Mouse (Mus musculus): ENCODE measurements around the gene Hsd3b7. TPM values are rescaled to one million over a fixed set of nuclear protein-coding genes. Genes with fewer than 3 reads are reported as not detected.
A peak's percentile ranks its signal among the peaks of the same experiment; 100 is the strongest.
"Not testable (repeated sequence)": the region's sequence is repeated elsewhere in the genome, so short reads cannot be mapped to it uniquely, and the experiment has no call there.

Gene Hsd3b7
- polyA plus RNA-seq, 1 experiment from 2014 or later, result 28.3 TPM

DNA sequence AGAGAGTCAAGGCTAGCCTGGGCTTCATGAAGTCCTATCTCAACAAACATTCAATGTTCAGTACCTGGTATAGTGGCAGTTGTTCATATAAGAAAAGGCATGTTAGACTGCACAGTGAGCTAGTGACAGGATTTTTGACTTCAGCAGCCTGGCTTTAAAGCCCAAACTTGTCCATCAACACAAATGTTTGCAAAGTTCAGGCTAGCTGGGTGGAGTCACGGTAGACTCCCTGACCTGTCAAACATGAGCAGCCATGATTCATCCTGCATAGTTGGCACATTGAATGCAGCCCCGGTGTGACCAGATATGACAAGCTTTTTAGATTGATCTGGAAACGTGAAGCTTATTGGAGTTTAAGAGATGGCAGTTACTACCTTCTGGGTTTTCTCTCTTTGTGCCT is 28.3 kb upstream of the Hsd3b7 start:
- 67% methylated on average over 3 of the region's 3 CpGs for WGBS

DNA sequence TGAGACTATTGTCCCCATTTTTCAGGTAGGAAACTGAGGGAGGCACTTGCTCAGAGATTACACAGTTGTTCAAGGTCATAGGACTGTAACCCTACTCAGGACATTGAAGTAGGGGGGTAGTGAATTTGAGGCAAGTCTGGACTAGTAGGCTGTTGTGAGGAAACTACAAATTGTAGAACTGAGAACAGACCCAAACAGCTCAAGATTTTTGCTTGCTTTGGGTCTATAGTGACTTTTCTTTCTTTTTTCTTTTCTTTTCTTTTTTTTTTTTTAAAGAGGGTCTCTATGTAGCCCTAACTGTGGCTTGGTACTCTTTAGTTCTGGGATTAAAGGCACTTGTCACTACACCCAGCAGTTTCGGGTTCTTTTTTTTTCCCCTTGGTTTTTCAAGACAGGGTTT is 27.8 kb upstream of the Hsd3b7 start:
- ATAC-seq (replicated peaks; ENCODE audit: low FRiP score, low read depth), result no peak
- 0 out of 2 replicates have a peak, but pooled peaks cover 5% of the 10 kb centered on the region for H3K36me3 ChIP-seq (ENCODE audit: insufficient read depth, low read length)
- 82% methylated on average over 1 of the region's 1 CpGs for WGBS
- TF ChIP-seq CTCF (IDR thresholded peaks at IDR 0.05; ENCODE audit: low read depth), result no peak
- no peak for DNase-seq (ENCODE audit: low spot score)
- H3K27ac ChIP-seq, result no peak overlapping the region
- no peaks in the 10 kb centered on the region for H3K9me3 ChIP-seq (replicated peaks; ENCODE audit: low read length)
- H3K9ac ChIP-seq (ENCODE audit: low read depth, low read length), result no peak overlapping the region
- peaks cover 6% of the 10 kb centered on the region; the same call in 1 of the 2 replicates for H3K4me1 ChIP-seq (replicated peaks; ENCODE audit: insufficient read depth, low read length)
- H3K4me3 ChIP-seq (replicated peaks; ENCODE audit: low read depth, low read length), result no peak overlapping the region
- H3K27me3 ChIP-seq (ENCODE audit: insufficient read depth, low read length), result no peaks in the 10 kb centered on the region
- H3K4me2 ChIP-seq (ENCODE audit: low read length), result no peak overlapping the region

More for the DNA sequence above, 28.3 kb upstream of the Hsd3b7 start:
- H3K9me3 ChIP-seq (replicated peaks; ENCODE audit: low read length), result no peaks in the 10 kb centered on the region
- no peak for TF ChIP-seq CTCF (IDR thresholded peaks at IDR 0.05; ENCODE audit: low read depth)
- ATAC-seq (replicated peaks; ENCODE audit: low FRiP score, low read depth), result no peak
- H3K4me1 ChIP-seq (replicated peaks; ENCODE audit: insufficient read depth, low read length), result peaks cover 6% of the 10 kb centered on the region; the same call in 1 of the 2 replicates
- H3K9ac ChIP-seq (ENCODE audit: low read depth, low read length), result no peak overlapping the region
- no peak overlapping the region for H3K27ac ChIP-seq
- H3K36me3 ChIP-seq (ENCODE audit: insufficient read depth, low read length), result 0 out of 2 replicates have a peak, but pooled peaks cover 5% of the 10 kb centered on the region
- no peak overlapping the region for H3K4me3 ChIP-seq (replicated peaks; ENCODE audit: low read depth, low read length)
- DNase-seq (ENCODE audit: low spot score), result no peak
- H3K27me3 ChIP-seq (ENCODE audit: insufficient read depth, low read length), result no peaks in the 10 kb centered on the region
- no peak overlapping the region for H3K4me2 ChIP-seq (ENCODE audit: low read length)

DNA sequence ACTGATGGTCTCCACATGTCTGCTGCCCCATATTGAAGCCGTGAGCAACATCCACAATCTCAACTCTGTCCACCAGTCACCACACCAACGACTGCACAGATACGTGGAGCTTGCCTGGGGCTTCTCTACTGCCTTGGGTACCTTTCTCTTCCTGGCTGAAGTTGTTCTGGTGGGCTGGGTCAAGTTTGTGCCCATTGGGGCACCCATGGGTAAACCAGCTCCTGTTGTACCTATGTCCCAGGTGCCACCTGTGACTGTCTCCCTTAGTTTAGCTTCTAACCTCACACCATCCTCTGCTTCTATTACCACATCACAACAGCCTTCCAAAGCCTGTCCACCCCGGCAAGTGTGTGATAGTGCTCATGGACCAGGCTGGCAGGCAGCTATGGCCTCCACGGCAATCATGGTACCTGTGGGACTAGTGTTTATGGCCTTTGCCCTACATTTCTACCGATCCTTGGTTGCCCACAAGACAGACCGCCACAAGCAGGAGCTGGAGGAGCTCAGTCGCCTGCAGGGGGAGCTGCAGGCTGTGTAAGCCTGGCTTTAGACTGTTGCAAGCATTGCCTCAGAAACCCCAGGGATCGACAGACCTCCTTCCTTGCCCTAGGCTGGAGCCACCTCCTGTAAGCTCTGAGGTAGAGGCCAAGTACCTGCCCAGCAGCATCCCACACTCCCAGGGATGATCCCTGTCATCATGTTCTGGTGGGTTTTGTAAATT is 26.6 kb upstream of the Hsd3b7 start:
- Histone ChIP-seq H3K27ac (no peak overlapping the region), H3K4me1 (replicated peaks; ENCODE audit: insufficient read depth, low read length) (peaks cover 11% of the 10 kb centered on the region), H3K9ac (ENCODE audit: low read depth, low read length) (no peak overlapping the region), H3K27me3 (ENCODE audit: insufficient read depth, low read length) (no peaks in the 10 kb centered on the region), H3K4me3 (replicated peaks; ENCODE audit: low read depth, low read length) (no peak overlapping the region), H3K9me3 (replicated peaks; ENCODE audit: low read length) (no peaks in the 10 kb centered on the region), H3K4me2 (ENCODE audit: low read length) (no peak overlapping the region), H3K36me3 (ENCODE audit: insufficient read depth, low read length) (no peaks in the 10 kb centered on the region)
- DNase-seq (ENCODE audit: low spot score), result peak; percentile 85
- WGBS, result 38% methylated on average over 9 of the region's 9 CpGs
- peak; percentile 89 for TF ChIP-seq CTCF (IDR thresholded peaks at IDR 0.05; ENCODE audit: low read depth)
- no peak for ATAC-seq (replicated peaks; ENCODE audit: low FRiP score, low read depth)

DNA sequence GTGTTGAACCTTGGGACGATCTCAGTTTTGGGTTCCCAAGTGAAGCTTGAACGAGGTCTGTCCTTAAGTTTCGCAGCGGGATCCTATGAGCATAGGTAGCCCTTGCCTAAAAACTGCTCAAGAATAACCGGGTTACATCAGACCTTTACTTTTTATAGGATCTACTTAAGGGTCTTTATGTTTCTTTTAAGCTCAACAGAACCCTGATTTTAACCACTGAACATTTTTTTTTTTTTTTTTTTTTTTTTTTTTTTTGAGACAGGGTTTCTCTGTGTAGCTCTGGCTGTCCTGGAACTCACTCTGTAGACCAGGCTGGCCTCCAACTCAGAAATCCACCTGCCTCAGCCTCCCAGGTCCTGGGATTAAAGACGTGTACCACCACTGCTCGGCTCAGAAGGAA is 24.6 kb upstream of the Hsd3b7 start:
- Histone ChIP-seq H3K36me3 (ENCODE audit: insufficient read depth, low read length) (peaks cover 15% of the 10 kb centered on the region), H3K9ac (ENCODE audit: low read depth, low read length) (peak overlapping the region; percentile 94; the same call in 1 of the 2 replicates), H3K27ac (peak overlapping the region; percentile 98; the same call in 1 of the 2 replicates), H3K4me3 (replicated peaks; ENCODE audit: low read depth, low read length) (peak overlapping the region; percentile 90), H3K4me2 (ENCODE audit: low read length) (peak overlapping the region; percentile 84)
- not testable (repeated sequence) for H3K27me3 ChIP-seq (ENCODE audit: insufficient read depth, low read length); DNase-seq (ENCODE audit: low spot score); H3K4me1 ChIP-seq (replicated peaks; ENCODE audit: insufficient read depth, low read length); H3K9me3 ChIP-seq (replicated peaks; ENCODE audit: low read length); ATAC-seq (replicated peaks; ENCODE audit: low FRiP score, low read depth)
- WGBS, result 67% methylated on average over 7 of the region's 7 CpGs

DNA sequence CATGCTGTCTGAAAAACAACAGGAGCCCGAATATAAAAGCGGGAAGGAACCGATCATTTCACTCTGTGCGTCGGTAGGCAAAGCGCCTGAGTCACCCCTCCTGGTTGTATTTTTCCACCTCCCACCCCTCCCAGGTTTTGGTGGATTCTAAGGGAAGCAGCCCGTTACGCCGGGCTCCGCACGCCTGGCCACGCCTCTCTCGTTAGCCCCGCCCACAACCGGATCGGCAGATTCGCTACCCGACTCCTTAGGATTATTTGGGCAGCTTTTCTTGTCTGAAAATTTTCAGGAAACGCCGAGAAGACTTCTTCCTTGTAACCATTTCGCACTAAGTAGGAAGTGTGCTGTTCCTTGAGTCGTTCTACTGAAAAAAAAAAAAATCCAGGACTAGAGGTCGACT is 24.0 kb upstream of the Hsd3b7 start, which contains the start of gene Setd1a:
Gene Setd1a (plus strand): TSS at position 245 of the 400 bp plus-strand sequence.
- Histone ChIP-seq H3K27ac (peak within 1 kb of the TSS; percentile 98), H3K4me2 (ENCODE audit: low read length) (peak within 1 kb of the TSS; percentile 84), H3K9me3 (replicated peaks; ENCODE audit: low read length) (no peaks in the 10 kb centered on the region), H3K4me3 (replicated peaks; ENCODE audit: low read depth, low read length) (peak within 1 kb of the TSS; percentile 90), H3K4me1 (replicated peaks; ENCODE audit: insufficient read depth, low read length) (peaks cover 5% of the 10 kb centered on the region; the same call in 1 of the 2 replicates), H3K27me3 (ENCODE audit: insufficient read depth, low read length) (no peaks in the 10 kb centered on the region), H3K36me3 (ENCODE audit: insufficient read depth, low read length) (peaks cover 21% of the 10 kb centered on the region), H3K9ac (ENCODE audit: low read depth, low read length) (peak within 1 kb of the TSS; percentile 94)
- ATAC-seq (replicated peaks; ENCODE audit: low FRiP score, low read depth) (peak; percentile 58), DNase-seq (ENCODE audit: low spot score) (peak; percentile 87)
- no peak for TF ChIP-seq CTCF (IDR thresholded peaks at IDR 0.05; ENCODE audit: low read depth)
- WGBS, result under 1% methylated on average over 23 of the region's 23 CpGs

DNA sequence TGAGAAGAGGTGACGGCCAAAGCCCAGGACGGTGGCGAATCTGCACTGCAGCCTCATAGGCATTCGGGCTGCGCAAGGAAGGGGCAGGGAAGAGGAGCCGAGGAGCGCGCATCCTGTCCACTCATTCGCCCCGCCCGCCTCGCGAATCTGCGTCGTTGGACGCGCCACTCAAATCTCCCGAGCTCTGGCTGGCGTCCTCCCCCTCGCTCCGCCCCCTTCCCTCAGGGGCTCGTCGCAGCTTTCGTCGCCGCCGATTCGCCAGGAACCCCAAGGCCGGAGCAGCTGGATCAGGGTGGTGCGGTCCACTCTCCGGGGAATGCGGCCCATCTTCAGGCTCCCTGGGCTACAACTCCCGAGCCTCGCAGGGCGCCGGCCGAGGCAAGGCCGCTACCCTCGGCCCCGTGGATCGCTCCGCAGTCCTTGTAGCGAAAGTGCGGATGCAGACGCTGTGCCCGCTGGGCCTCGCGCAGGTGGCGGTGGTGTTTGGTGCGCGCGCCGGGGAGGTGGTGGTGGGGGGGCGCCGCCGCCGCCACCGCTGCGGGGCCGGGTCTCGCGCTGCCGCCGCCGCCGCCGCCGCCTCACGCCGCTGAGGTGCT is 23.4 kb upstream of the Hsd3b7 start:
- Histone ChIP-seq H3K9me3 (replicated peaks; ENCODE audit: low read length) (no peaks in the 10 kb centered on the region), H3K9ac (ENCODE audit: low read depth, low read length) (peak overlapping the region; percentile 94), H3K27ac (peak overlapping the region; percentile 98), H3K4me1 (replicated peaks; ENCODE audit: insufficient read depth, low read length) (peaks cover 5% of the 10 kb centered on the region; the same call in 1 of the 2 replicates), H3K27me3 (ENCODE audit: insufficient read depth, low read length) (no peaks in the 10 kb centered on the region), H3K4me3 (replicated peaks; ENCODE audit: low read depth, low read length) (peak overlapping the region; percentile 90), H3K36me3 (ENCODE audit: insufficient read depth, low read length) (peaks cover 21% of the 10 kb centered on the region), H3K4me2 (ENCODE audit: low read length) (peak overlapping the region; percentile 84)
- TF ChIP-seq CTCF (IDR thresholded peaks at IDR 0.05; ENCODE audit: low read depth), result no peak
- DNase-seq (ENCODE audit: low spot score) (peak; percentile 98), ATAC-seq (replicated peaks; ENCODE audit: low FRiP score, low read depth) (peak; percentile 90)
- 0% methylated on average over 67 of the region's 70 CpGs for WGBS

Data from kidney, postnatal 0 days (tissue).